Mouse (Mus musculus): Measurements from ENCODE around the gene Ankrd39. TPM values are rescaled to one million over a fixed set of nuclear protein-coding genes. Genes with fewer than 3 reads are reported as not detected.
A peak's percentile ranks its signal among the peaks of the same experiment; 100 is the strongest.

Gene Ankrd39
- polyA plus RNA-seq, 1 experiment from 2014 or later: 18.9 TPM

DNA sequence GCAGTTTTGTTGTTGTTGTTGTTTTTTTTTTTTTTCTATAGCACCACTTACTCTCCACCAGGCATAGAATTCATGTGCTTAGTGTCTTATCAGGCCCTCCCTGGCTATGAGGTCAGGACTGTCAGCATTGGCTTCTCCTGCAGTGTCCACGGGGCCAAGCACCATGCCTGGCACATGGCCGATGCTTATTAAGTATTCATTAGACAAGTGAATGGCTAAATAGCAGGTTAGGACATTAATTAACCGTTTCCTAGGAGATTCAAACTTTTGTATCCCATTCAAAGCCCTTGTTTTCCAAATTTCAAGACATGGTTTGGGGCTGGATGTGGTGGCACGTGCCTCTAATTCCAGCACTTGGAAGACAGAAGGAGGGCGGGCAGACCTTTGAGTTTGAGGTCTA is 34.0 kb upstream of the Ankrd39 start:
- no peak for DNase-seq (ENCODE audit: low spot score)
- no peaks in the 10 kb centered on the region for H3K9me3 ChIP-seq
- H3K4me1 ChIP-seq: peaks cover 68% of the 10 kb centered on the region
- no peak overlapping the region for H3K4me3 ChIP-seq
- no peaks in the 10 kb centered on the region for H3K36me3 ChIP-seq (replicated peaks)
- WGBS: 77% methylated on average over 5 of the region's 5 CpGs
- H3K27ac ChIP-seq (replicated peaks): peak overlapping the region; percentile 84
- H3K27me3 ChIP-seq (replicated peaks; ENCODE audit: low read depth, poor library complexity, severe bottlenecking): 0 out of 2 replicates have a peak, but pooled peaks cover 4% of the 10 kb centered on the region

DNA sequence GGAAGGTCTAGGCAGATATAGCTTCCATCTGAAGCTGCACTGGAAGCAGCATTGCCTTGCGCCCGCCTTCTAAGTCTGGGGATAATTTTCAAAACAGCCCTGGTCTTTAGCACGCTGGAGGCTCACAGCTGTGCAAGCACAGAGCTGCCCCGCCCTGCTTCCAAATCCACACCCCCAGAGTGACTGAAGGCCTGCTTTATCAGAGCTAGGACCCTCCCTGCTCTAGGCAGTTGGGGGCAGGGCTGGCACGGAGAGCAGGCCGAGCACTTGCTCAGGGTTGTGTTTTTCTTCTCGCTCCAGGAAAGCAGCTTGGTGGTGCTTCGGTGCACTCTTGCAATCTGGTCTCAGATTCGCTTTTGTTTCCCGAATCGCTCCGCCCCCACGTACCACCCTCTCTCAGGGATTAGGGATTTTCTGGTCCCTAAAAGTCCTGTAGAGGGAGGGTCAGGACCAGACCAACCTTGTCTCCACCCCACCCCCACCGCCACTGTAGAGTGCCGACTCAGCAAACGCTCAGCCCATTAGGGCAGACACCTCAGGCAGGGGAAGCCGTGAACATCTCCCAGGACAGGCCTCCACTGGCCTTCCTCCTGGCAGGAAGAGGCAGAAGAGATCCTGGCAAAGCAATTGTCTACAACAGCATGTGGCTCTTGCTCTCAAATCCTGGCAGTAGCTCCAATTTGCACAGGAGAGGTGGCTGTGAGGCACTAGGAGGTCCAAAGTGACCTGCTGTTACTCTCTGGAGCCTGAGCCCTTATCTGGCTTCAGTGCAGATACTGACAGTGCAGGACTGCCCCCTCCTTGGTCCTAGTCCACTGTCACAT is 33.4 kb upstream of the Ankrd39 start:
- Histone ChIP-seq H3K27me3 (replicated peaks; ENCODE audit: low read depth, poor library complexity, severe bottlenecking) (0 out of 2 replicates have a peak, but pooled peaks cover 4% of the 10 kb centered on the region), H3K4me1 (peaks cover 68% of the 10 kb centered on the region), H3K4me3 (peak overlapping the region; percentile 45), H3K36me3 (replicated peaks) (no peaks in the 10 kb centered on the region), H3K9me3 (no peaks in the 10 kb centered on the region), H3K27ac (replicated peaks) (peak overlapping the region; percentile 84)
- WGBS: under 1% methylated on average over 17 of the region's 17 CpGs
- peak; percentile 85 for DNase-seq (ENCODE audit: low spot score)

DNA sequence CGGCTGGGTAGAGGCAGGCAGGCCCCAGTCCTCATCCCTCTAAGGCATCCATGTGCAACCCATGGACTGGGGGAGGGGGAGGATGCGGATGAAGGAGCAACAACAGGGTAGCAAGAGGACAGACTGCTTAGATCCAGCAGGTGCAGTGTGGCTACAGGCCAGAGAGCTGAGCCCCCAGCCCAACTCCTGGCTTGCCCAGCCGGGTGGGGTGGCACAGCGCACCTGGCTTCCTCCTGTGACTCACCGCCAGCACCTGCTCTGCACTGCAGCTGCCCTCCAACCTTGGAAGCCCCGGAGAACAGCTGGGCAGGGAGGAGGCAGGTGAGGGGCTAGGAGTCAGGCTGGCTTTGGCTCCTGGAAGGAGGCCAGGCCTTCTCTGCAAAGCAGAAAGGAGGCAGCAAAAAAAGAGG is 32.7 kb upstream of the Ankrd39 start:
- no peaks in the 10 kb centered on the region for H3K36me3 ChIP-seq (replicated peaks)
- H3K4me1 ChIP-seq: peaks cover 70% of the 10 kb centered on the region
- 11% methylated on average over 6 of the region's 6 CpGs for WGBS
- no peaks in the 10 kb centered on the region for H3K9me3 ChIP-seq
- DNase-seq (ENCODE audit: low spot score): peak; percentile 63
- H3K27ac ChIP-seq (replicated peaks): peak overlapping the region; percentile 84
- 0 out of 2 replicates have a peak, but pooled peaks cover 4% of the 10 kb centered on the region for H3K27me3 ChIP-seq (replicated peaks; ENCODE audit: low read depth, poor library complexity, severe bottlenecking)
- H3K4me3 ChIP-seq: peak overlapping the region; percentile 45

DNA sequence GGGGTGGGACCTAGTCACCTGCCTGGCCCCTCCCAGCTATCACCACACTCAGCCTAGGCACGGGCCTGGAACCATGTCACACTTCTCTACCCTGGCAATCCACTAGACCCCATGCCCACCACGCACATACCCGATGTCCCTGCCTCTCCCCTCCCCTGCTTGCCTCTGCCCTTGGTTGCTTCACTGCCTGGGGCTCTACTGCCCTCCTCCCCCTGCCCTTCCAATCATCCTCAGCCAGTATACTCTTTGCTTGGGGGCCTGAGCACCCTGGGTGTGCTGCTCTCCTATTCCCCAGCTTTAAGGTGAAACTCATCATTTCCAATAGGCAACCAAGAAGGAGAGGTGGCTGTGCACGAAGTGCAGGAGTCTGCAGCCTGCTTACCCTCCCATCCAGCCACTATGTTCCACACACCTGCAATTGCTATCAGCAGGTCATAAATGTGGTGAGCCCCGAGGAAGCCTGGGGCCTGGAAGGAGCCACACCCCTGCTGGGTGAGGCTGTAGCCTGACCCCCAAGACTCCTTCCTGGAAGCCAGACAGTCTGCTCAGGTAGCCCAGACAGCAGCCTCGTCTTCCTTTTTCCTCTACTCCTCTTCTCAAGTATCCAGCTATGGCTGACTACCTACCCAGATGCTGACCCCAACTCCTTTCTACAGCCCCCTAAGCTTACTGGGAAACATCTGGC is 29.9 kb upstream of the Ankrd39 start:
- Histone ChIP-seq H3K27me3 (replicated peaks; ENCODE audit: low read depth, poor library complexity, severe bottlenecking) (0 out of 2 replicates have a peak, but pooled peaks cover 4% of the 10 kb centered on the region), H3K27ac (replicated peaks) (peak overlapping the region; percentile 66), H3K36me3 (replicated peaks) (no peaks in the 10 kb centered on the region), H3K4me1 (peaks cover 80% of the 10 kb centered on the region), H3K9me3 (no peaks in the 10 kb centered on the region), H3K4me3 (no peak overlapping the region)
- no peak for DNase-seq (ENCODE audit: low spot score)
- WGBS: 68% methylated on average over 6 of the region's 6 CpGs

- no peaks in the 10 kb centered on the region for H3K36me3 ChIP-seq (replicated peaks)
- H3K27ac ChIP-seq (replicated peaks): peak overlapping the region; percentile 66; the same call in 1 of the 2 replicates
- 53% methylated on average over 6 of the region's 6 CpGs for WGBS
- no peaks in the 10 kb centered on the region for H3K9me3 ChIP-seq
- H3K4me1 ChIP-seq: peaks cover 75% of the 10 kb centered on the region
- DNase-seq (ENCODE audit: low spot score): no peak
- H3K4me3 ChIP-seq: no peak overlapping the region
- 0 out of 2 replicates have a peak, but pooled peaks cover 4% of the 10 kb centered on the region for H3K27me3 ChIP-seq (replicated peaks; ENCODE audit: low read depth, poor library complexity, severe bottlenecking)
Observed at GRCm38 (mm10) chr1:36575347-36575746, 28.1 kb upstream of the Ankrd39 start.

DNA sequence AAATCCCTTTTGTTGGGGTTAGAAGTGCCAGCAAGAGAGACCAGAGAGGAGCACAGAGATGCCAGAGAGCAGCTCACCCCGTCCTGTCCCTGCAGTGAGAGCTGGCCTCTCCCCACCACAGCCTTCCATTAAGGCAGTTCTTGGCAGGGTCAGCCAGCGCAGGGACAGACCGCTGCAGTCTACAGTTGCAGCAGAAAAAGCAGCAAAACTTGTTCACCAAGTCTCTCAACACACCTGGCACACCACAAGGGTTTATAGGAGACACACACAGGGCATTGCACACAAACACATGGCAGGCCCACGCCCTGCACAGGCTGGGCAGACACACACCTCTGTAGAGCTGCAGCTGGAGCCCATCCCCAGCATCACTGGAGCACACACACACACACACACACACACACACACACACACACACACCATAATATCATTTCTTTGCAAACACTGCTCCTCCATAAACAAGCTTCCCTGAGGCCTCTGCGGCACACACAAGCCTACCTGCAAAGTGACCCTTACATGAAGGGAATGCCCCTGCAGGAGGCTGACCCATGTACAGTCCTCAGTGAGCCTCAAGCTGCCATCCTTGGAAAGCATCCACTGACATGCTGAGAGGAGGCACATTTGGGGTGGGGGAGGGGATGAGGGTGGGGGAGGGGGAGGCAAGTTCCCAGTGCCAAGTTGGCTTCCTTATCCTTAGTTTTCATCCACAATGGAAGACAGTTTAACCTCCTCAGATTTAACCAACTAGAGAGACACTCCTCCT is 27.1 kb upstream of the Ankrd39 start:
- no peak for DNase-seq (ENCODE audit: low spot score)
- Histone ChIP-seq H3K9me3 (no peaks in the 10 kb centered on the region), H3K4me1 (peaks cover 74% of the 10 kb centered on the region), H3K27ac (replicated peaks) (peak overlapping the region; percentile 49), H3K27me3 (replicated peaks; ENCODE audit: low read depth, poor library complexity, severe bottlenecking) (0 out of 2 replicates have a peak, but pooled peaks cover 4% of the 10 kb centered on the region), H3K36me3 (replicated peaks) (no peaks in the 10 kb centered on the region), H3K4me3 (0 out of 2 replicates have a peak overlapping the region, but pooled peaks have one; percentile 8)
- 76% methylated on average over 5 of the region's 5 CpGs for WGBS

- WGBS: 82% methylated on average over 8 of the region's 8 CpGs
- Histone ChIP-seq H3K4me3 (no peak overlapping the region), H3K4me1 (peaks cover 78% of the 10 kb centered on the region), H3K27me3 (replicated peaks; ENCODE audit: low read depth, poor library complexity, severe bottlenecking) (0 out of 2 replicates have a peak, but pooled peaks cover 4% of the 10 kb centered on the region), H3K36me3 (replicated peaks) (no peaks in the 10 kb centered on the region), H3K9me3 (no peaks in the 10 kb centered on the region), H3K27ac (replicated peaks) (peak overlapping the region; percentile 49; the same call in 1 of the 2 replicates)
- DNase-seq (ENCODE audit: low spot score): no peak
Observed at GRCm38 (mm10) chr1:36573524-36573923, 26.3 kb upstream of the Ankrd39 start.

GRCm38 (mm10) chr1:36572709-36573108 is 25.5 kb upstream of the Ankrd39 start:
- peak overlapping the region; percentile 49; the same call in 1 of the 2 replicates for H3K27ac ChIP-seq (replicated peaks)
- H3K9me3 ChIP-seq: no peaks in the 10 kb centered on the region
- no peak for DNase-seq (ENCODE audit: low spot score)
- H3K4me3 ChIP-seq: no peak overlapping the region
- peaks cover 86% of the 10 kb centered on the region for H3K4me1 ChIP-seq
- no peaks in the 10 kb centered on the region for H3K27me3 ChIP-seq (replicated peaks; ENCODE audit: low read depth, poor library complexity, severe bottlenecking)
- WGBS: 54% methylated on average over 1 of the region's 1 CpGs
- no peaks in the 10 kb centered on the region for H3K36me3 ChIP-seq (replicated peaks)

DNA sequence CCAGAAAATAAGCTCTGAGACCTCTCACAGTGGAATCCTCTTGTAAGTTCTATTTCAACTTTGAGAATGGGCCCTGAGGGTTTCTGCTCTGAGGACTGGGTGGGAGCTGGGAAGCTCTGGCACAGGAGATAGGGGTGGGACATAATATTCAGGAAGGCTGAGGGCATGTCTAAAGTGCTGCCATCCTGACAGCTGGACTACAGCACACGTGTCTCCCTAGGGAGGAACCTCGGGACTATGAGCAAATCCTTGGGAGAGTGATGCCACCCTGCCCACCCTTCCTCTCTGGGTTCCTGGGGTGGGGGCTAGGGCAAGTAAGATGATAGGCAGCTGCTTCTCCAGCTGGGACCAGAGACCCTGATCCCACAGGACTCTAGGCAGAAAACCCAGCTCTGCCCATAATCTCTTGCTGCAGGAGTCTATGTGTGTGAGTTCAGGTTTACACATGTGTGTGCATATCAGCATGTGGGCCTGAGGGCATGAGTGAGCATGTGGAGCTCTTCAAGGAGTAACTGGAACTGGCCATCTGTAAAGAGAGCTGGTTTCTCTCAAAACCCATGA is 25.0 kb upstream of the Ankrd39 start:
- no peaks in the 10 kb centered on the region for H3K27me3 ChIP-seq (replicated peaks; ENCODE audit: low read depth, poor library complexity, severe bottlenecking)
- peaks cover 84% of the 10 kb centered on the region for H3K4me1 ChIP-seq
- whole genome bisulfite sequencing: 92% methylated on average over 2 of the region's 2 CpGs
- no peak overlapping the region for H3K27ac ChIP-seq (replicated peaks)
- H3K9me3 ChIP-seq: no peaks in the 10 kb centered on the region
- no peaks in the 10 kb centered on the region for H3K36me3 ChIP-seq (replicated peaks)
- no peak for DNase-seq (ENCODE audit: low spot score)
- H3K4me3 ChIP-seq: no peak overlapping the region

DNA sequence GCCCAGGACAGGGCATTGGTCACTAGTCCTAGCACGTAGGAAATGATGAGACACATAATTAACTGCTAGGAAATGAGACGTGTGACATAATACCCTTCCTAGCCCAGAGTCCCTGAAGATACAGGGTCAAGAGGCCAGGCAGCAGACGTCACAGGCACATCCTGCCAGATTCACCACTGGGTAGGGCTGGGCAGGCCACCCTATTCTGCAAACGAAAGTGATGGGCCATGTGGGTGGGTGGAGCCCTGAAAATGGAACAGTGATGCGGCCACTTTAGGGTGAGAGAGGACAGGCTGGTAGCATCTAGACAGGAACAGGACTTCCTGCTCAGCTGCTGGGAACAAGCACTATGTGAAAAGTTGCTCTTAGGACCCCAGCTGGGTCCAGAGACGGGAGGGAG is 24.4 kb upstream of the Ankrd39 start:
- Histone ChIP-seq H3K4me1 (peaks cover 84% of the 10 kb centered on the region), H3K9me3 (no peaks in the 10 kb centered on the region)
- WGBS: 33% methylated on average over 6 of the region's 6 CpGs

DNA sequence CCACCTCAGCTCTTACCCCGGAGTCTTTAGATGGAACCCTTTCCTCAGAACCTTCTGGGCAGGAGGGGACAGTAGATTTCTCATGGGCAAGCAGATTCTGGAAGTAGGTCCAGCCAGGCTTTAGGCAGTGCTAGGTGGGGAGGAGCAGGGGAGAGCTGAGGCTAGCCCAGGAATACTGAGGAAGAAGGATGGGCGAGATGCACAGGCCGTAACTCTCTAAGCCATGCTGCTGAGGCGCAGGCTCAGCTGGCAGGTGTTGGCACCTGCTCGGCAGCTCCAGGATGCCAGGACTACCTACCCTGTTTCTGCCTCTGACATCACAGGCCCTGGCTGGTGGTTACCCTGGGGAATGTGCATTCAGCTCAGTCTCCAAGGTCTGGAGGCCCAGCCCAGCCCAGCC is 23.1 kb upstream of the Ankrd39 start:
- 89% methylated on average over 5 of the region's 5 CpGs for WGBS
- no peak overlapping the region for H3K27ac ChIP-seq (replicated peaks)
- H3K36me3 ChIP-seq (replicated peaks): no peaks in the 10 kb centered on the region
- no peaks in the 10 kb centered on the region for H3K27me3 ChIP-seq (replicated peaks; ENCODE audit: low read depth, poor library complexity, severe bottlenecking)
- H3K9me3 ChIP-seq: no peaks in the 10 kb centered on the region
- no peak overlapping the region for H3K4me3 ChIP-seq
- no peak for DNase-seq (ENCODE audit: low spot score)
- peaks cover 80% of the 10 kb centered on the region for H3K4me1 ChIP-seq

More for the DNA sequence above, 24.4 kb upstream of the Ankrd39 start:
- DNase-seq (ENCODE audit: low spot score): no peak
- no peak overlapping the region for H3K27ac ChIP-seq (replicated peaks)
- H3K27me3 ChIP-seq (replicated peaks; ENCODE audit: low read depth, poor library complexity, severe bottlenecking): no peaks in the 10 kb centered on the region
- H3K36me3 ChIP-seq (replicated peaks): no peaks in the 10 kb centered on the region
- H3K4me3 ChIP-seq: no peak overlapping the region
